Mouse (Mus musculus) ES-Bruce4 (cell line): ENCODE measurements around the gene Pon2.

Experiments
- CTCF ChIP-seq: IDR thresholded peaks from one replicate; pipeline ENCODE4 v1.8.1; 2011; ENCODE audit warnings: low read depth, low read length
- EP300 ChIP-seq: IDR thresholded peaks from 2 replicates; pipeline ENCODE4 v1.6.1; 2011; ENCODE audit warnings: low read depth, low read length; ENCODE audit not compliant: insufficient read depth
- POLR2A ChIP-seq: IDR thresholded peaks from one replicate; pipeline ENCODE4 v1.8.1; 2011; ENCODE audit warnings: low read length; ENCODE audit not compliant: insufficient read depth

GRCm38 (mm10) chr6:5238799-5239198 lies 59.5 kb downstream of the Pon2 start:
- no peak for TF ChIP-seq POLR2A
- no peak for TF ChIP-seq CTCF
- TF ChIP-seq EP300 = no peak
